Mouse (Mus musculus) spleen, adult 18-20 months (tissue): ENCODE measurements around the gene Efna2.

Experiments used
- DNase-seq, 2 experiments: peaks; one replicate each; pipeline ENCODE4 v3.0.0; 2022; ENCODE audit warnings: mixed read lengths in 2 of 2

The Efna2 gene

DNA sequence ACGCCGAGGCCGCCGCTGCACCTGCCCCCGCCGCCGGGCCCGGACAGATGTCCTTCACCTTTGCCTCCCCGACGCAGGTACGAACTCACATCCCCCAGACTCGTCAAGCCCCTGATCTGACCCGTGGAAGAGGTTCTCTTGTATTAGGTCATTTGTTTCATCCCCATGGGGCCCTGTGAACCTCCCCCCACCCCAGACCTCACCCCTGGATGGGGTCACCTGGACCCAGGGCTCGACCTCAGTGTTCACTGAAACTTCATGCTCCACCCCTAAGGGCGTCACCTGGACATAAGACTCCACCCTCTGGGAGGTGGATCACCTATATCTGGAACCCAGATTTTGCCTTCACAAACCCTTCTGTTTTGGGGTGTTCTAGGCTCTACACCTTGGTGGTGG, 36.8 kb upstream of the Efna2 start:
- DNase-seq = no peak

DNA sequence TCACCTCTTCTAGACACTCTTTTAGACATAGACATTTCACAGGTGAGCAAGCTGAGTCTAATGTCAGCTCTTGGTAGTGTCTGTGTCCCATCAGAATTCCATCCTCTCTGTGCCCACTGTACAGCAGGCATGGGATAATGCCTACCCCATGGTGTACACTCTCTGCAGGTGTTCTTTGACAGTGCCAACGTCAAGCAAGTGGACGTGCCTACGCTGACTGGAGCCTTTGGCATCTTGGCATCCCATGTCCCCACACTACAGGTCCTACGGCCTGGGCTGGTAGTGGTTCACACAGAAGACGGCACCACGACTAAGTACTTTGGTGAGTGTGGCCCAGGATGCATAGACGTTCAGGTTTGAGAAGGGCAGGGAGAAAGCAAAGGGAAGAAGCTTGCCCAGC, 35.6 kb upstream of the Efna2 start:
- no peak for DNase-seq

DNA sequence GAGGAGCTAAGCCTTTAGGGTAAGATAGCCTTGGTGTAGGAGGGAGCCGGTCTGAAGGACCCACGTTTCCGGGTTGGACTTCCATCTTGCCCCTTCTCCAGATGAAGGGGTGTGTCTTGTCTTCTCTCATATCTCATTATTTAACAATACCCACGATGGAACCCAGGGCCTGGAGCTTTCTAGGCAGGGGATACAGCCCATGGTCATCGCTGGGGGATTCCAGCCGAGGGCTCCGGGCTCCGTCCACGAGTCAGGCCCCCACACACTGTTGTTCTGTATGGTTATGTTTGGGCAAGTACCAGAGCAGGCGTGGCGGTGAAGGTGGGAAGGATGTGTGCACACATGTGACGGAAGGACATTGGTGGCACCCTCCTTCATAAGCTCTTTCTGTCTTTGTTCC, 35.1 kb upstream of the Efna2 start:
- no peak for DNase-seq

DNA sequence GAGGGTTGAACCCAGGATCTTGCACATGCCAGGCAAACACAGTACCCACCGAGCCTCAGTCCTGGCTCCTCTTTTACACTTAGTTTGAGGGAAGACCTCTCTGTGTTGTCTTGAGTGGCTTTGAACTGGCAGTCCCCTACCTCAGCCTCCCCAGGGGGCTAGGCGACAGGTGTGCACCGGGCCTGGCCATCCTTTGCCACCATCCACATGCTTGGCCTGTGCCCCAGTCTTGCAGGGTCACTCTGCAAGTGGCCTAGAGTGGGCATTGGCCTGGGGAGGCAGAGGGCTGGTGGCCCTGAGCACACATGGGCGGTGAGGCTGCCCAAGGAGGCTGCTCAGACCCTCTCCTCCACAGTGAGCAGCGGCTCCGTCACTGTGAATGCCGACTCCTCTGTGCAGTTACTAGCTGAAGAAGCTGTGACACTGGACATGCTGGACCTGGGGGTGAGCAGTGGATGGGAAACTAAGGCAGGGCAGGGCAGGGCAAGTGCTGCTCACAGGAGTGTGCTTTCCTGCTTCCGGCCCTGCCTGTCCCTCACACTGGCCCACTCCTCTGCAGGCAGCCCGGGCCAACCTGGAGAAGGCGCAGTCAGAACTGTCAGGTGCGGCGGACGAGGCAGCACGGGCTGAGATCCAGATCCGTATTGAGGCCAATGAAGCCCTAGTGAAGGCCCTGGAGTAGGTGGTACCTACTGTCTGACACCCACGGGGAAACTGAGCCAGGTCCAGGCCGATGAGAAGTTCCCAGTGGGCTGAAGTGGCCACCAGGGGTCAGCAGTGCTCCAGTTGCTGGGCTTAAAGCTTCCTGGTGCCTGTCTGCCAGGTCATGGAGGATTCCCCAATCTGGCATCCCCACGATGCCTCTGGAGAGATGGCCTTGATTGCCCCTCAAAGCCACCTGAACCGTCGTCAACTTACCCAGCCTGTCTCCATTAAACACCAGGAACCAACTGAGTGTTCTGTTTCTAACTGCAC, 34.1 kb upstream of the Efna2 start:
- peak; percentile 68 to 84 for DNase-seq

DNA sequence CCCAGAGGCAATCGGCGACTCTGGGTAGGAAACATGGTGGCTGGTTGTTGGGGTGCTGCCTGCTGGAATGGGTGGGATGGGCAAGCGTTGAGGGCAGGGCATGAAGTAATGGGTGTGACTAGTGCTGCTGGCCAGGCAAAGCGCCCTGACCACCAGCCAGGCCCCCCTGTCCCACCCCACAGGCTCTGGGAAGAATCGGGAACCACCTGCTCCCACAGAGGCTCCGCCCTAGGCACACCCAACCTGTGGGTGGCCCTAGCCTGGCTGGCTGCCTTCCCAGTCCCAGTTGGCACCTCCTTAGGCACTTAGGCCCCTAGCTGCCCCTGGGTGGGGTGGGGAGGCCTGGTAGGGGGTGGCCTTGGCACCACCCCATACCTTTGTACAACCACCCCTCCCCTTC, 33.4 kb upstream of the Efna2 start:
- no peak for DNase-seq

DNA sequence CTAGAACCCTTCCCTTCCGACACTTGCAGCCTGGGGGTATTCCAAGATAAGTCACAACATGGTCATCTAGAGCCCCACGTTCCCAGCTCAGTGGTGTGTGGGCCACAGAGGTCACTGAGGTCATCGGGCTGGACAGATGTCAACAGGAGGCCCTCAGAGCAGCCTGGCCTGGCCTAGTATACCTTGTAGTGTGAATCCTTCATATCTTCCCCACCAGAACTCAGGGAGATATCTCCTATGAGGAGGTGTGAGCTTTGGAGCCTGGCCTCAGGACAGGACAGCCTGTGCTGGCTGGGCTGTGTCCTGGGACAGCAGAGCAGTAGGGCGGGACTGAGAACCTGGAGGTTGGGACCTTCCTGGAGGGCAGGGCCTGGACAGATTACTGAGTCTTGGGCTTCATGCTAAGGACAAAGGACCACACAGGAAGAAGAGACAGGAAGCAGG, 32.7 kb upstream of the Efna2 start:
- DNase-seq = no peak

DNA sequence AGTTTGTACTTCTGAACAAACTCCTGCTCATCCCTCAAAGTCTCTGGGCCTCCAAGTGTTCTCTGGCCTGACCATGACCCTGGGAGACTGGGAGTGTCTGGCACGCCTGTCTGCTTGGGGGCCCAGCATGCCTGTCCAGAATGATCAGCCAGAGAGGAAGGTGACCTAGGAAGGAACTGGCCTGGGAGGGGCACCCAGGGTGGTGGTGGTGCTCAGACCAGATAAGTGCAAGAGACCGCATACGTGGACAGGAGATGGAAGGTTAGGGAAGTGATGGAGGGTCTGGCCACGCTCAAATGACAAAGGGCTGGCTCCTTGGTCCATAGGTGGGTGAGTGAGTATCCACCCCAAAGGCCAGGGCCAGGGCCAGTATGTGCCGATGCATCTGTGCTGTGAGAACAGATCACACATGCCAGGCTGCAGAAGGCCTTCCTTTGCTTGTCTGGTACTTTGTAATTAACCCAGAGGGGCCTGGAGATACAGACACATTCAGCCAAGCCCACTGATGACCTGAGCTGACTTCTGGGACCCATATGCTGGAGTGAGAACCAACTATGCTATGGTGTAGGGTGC, 32.0 kb upstream of the Efna2 start:
- no peak for DNase-seq

DNA sequence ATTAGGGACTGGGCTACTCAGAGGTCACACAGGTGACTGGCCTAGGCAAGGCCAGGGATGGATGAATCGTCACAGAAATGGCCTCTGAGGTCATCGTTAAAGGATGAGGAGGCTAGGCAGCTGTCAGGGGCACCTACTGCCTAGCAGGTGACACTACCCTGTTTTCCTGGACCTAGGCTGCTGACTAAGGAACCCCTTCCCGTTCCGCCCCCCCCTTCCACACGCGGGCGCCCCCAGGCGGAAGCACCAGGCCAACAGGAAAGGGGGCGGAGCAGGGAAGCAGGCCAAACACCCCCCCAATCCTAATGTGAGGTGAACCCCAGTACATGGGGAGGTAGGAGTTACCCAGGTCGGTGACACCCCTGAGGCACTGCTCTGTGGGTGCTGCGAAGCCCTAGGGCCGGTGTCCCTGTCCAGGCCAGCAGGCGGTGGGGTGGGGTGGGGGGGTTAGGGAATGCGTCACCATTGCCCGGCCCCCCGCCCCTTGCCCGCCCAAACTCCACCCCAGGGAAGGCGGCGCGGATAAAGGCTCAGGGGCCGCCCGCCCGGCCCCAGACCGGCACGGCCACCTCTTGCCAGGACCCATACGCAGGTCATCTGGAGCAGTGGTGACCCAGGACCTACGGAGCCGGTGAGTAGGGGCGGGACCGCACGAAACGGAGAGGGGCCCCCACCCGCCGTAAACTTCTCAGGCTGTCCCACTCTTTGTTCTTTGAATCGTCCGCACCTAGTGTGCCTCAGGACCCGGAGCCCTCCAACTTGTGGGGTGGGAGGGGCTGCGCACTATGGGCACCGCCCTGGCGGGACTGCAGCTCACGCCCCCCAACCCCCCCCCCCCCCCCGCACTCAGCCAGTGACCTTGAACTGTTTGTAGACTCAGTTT, 31.3 kb upstream of the Efna2 start, which contains the start of gene Midn:
TSS of gene Midn (plus strand) at position 554 of the 883 bp plus-strand sequence.
- DNase-seq = peak; percentile 59 to 65

DNA sequence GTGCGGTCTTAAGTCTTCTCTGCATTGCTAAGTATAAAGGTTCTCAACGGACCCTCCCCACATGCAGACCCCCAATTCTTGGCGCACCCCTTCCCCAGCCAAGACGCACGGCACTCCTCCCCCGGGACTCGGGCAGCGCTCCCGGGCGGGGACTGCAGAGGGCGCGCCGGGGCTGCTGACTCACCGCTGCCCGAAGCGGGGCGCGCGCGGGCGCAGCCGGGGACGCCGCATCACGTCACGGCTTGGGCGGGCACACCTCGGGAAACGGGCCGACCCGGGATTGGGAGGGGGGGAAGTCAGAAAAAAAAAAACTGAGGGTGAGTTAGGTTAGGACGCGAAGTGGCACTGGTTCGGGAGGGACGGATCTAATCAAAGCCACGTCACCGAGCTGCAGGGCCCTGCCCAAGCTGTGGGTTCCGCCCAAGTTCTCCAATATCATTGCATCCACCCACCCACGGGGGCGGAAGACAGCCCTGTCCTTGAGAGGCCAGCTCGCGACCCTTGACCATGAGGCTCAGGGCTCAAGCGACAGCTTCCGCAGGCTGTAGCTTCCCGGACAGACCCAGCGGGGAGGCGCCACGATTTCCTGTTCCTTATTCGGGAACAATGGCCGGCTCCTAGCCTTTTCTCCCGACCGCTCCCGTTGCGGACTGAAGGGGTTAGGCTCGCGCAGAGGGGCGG, 30.5 kb upstream of the Efna2 start:
- peak; percentile 87 to 96 for DNase-seq

DNA sequence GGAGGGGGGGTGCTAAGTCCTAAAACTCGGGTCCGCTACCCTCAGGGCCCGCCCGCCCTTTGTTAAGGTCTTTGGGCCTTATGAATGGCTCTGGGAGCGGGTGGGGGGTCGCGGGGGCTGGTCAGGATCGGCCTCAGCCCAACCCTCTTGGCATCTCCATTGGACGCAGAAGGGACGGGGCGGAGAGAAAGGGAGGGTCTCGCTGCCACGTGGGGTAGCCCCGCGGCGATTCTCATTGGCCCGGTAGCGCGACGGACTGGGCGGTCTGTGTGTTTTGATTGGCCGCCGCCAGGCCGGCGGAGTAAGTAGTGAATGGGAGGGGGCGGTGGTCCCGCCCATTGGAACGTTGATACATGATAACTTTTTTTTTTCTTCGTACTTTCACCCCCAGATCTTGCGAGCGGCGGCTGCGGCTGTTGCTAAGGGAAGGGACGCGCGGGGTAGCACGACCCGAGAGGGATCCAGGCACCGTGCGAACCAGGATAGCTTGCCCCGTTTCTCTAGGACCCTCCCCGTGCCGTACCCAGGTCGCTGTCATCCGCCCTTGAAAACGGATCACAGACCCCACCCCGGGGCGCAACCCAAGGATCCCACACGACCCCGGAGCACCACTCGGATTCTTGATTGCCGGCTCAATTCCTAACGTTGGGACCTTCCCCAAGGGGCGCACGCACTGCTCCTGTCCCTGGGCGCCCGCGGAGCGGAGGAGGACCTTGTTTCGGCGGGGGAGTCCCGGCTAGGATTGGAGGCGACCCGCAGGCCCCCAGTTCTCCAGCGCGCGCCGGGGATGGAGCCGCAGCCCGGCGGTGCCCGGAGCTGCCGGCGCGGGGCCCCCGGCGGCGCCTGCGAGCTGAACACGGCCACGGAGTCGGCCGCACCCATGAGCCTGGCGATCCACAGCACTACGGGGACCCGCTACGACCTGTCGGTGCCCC, 29.7 kb upstream of the Efna2 start:
- peak; percentile 90 to 97 for DNase-seq

DNA sequence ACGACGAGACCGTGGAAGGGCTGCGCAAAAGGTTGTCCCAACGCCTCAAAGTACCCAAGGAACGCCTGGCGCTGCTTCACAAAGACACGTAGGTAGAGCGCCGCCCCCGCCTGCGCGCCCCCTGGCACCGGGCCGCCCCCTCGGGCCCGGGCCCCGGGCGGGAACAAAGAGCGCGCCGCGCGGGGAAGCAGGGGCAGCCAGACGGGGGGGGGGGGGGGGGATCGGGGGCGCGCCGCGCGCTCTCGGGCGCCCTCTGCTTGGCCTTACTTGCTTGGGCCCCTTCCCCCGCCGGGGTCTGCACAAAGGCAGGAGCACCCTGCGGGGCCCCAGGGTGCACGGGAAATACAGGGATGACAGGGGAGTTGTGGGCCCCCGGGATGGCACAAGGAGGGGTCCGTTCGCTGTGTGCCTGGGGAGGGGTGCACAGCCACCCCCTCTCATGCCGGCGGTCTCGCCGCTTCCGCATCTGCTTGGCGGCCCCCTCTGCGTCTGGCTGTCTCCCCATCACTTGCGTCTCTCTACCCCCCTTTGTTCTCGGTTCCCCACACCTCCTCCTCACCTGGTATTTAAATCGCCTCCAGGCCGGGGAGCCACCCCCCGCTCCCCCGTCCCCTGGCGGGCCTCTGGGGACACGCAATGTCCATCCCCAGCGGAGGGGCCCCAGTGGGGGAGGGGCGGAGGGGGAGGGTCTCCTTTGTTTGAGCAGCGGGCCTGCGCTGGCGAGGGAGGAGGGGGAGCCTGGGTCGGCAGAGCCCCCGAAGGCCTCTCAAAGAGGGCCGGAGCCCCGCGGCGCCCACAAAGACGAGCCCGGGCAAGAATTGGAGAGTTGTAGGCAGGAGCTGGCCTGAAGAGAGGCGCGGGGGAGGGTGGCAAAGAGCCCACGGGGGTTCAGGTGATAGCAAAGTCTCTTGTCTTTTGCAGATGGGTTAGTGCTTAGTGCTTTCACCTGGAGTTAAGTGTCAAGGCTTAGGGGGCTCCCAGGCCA, 28.8 kb upstream of the Efna2 start:
- peak; percentile 70 to 72 for DNase-seq

DNA sequence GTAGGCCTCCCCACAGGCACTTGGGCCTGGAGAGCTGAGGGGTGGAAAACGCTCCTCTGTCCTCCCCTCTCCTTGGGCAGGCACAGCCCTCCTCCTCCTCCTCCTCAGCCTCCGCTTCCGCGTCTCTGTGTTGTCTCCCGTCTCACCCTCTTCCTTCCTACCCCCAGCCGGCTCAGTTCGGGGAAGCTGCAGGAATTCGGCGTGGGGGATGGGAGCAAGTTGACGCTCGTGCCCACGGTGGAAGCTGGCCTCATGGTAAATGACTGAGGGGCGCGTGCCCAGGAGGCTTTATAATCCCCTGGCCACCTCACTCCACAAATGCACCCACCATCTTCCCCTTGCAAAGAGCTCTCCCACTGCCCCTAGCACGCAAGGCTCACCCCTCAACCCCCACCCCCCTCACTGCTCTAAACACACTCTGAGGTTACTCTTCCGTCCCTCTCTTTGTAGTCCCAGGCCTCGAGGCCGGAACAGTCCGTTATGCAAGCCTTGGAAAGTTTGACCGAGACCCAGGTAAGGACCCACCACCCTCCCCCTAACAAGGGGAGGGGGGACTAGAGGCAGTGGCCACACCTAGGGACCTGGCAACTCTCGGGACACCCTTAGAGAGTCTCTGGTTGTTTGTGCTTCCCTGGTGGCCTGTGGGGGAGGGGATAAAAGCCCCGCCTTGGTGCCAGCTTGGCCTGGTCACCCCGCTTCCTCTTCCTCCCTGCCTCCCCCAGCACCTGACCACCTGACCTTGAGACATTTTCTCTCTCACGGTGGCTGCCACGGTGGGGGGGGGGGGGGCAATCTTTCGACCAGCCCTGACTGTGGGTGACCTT, 27.9 kb upstream of the Efna2 start:
- peak; percentile 73 to 75 for DNase-seq

DNA sequence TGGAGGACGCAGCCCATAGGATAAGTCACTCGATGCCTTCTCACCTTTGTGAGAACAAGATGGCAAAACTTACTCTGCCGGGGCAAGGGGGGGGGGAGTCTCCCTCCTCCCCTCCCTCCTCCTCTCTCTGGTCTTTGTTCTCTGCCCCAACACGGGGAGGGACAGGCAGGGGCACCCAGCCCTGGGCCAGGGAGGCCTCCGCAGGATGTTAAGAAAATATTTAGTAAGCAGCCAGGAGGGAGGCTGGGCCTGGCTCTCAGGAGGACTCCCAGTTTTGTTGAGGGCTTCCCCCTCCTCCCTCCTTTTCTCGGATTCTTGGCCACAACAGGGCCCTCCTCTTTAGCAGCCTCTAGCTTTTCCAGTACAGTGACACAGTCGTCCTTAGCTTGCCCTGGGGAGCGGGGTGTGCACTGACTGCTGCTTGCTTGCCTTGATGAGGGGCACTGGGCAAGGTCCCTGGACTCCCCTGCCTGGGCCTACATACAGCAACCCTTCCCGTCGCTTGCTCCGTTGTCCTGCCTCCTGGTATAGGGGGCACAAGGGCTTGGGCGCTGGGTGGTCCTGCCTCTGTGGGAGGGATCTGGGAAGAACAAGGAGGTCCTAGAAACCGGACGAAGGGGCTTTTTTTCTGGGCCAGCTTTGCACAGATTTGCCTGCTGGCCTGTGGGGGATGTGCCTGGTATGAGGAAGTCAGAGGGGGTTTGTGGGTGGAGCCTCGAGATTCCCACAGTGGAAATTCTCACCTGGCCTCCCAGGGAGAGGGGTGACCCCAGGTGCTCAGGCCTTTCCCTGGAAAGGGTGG, 27.0 kb upstream of the Efna2 start:
- DNase-seq = peak; percentile 53 to 55

DNA sequence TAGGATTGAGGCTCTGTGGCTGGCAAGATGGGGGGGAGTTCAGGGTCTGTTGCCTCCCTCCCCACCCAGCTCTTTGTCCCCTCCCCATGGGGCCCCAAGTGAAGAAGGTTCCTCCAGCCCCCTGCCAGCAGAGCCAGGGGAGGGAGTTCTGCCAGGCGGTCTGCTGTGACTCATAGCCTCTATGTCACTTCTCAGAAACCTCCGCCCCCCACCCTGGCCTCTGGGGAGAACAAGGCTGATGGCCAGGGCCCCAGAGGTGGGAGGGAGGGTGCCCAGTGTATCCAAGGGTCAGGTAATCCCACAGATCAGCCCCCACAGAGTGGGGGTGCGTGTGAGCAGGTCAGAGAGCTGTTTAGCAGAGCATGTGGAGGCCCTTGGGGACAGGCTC, 26.4 kb upstream of the Efna2 start:
- peak; percentile 56 to 57 for DNase-seq

DNA sequence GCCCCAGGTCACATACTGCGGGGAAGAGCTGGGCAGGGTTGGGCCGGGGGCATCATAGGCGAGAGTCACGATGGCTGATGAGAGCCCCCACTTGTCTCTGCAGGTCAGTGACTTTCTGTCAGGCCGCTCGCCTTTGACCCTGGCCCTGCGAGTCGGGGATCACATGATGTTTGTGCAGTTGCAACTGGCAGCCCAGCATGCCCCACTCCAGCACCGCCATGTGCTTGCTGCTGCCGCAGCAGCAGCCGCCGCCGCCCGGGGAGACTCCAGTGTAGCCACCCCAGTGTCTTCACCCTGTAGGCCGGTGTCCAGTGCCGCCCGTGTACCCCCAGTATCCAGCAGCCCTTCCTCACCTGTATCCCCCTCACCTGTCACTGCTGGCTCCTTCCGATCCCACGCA, 25.6 kb upstream of the Efna2 start:
- no peak for DNase-seq

DNA sequence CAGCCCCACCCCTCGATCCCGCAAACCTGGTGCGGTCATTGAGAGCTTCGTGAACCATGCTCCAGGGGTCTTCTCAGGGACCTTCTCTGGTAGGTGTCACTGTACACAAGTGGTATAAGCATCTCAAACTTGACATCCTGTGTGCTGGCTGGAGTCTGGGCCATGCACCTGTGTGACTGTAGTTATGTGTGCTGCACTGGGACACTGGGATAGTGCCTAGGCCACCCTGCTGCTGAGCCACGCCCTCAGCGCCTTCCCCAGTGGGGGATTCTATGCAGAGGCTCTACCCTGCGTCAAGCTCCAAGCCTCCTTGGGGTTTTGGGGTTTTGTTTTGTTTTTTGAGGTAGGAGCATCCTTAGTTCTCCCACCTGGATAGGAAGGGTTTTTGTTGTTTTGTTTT, 24.9 kb upstream of the Efna2 start:
- no peak for DNase-seq

DNA sequence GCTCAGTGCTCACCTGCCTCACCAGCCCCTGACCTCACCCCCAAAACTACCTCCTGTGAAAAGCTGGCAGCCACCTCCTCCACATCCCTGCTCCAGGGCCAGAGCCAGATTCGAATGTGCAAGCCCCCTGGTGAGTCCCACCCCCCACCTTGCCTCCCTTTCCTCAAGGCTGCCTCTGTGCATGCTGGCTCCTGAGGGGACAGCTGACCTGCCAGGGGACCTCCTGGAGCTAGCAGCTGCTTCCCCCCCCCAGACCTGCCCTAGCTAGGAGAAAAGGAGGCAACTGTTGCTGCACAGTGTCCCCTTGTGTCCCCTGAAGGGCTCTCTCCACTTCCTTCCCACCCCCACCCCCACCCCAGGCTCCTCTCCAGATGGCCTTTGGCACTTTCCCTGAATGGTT, 24.0 kb upstream of the Efna2 start:
- no peak for DNase-seq

DNA sequence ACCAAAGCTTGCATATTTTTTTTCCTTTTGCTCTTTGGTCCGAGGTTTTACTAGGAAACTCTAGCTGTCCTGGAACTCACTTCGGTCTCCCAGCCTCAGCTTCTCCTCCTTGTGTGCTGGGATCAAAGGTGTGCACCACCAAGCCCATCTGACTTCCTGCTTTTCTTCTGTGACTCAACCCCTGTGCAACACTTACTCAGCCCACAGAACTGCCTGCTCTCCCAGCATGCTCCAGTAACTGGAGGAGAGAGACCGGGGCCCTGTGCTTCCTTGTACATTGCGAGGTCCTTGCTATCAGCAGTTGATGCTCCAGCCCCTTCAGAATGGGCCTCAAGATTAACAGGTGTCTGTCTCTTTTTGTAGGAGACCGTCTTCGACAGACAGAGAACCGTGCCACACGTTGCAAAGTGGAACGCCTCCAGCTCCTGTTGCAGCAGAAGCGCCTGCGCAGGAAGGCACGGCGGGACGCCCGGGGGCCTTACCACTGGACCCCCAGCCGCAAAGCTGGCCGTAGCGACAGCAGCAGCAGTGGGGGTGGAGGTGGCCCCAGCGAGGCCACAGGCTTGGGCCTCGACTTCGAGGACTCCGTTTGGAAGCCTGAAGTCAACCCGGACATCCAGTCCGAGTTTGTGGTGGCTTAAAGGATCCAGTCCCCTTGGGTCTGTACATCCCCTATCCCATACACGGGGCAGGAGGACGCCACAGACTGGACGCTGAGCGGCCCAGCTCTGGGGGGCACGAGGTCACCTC, 23.1 kb upstream of the Efna2 start:
- no peak for DNase-seq
